Mouse (Mus musculus) embryonic facial prominence, embryonic 14.5 days (tissue): ENCODE results near the gene Camk1d. TPM values are rescaled to one million over a fixed set of nuclear protein-coding genes. Genes with fewer than 3 reads are reported as not detected.
"Not testable (repeated sequence)": the region's sequence is repeated elsewhere in the genome, so short reads cannot be mapped to it uniquely, and the experiment has no call there.

ENCODE experiments used
- ATAC-seq: fragments of 200-750 bp; cut with Nextera tagmentation; 2 replicates; pipeline ENCODE4 v1.8.0; 2017; ENCODE audit warnings: low read depth, moderate number of reproducible peaks, moderate TSS enrichment
- DNase-seq: peaks from one replicate; pipeline ENCODE4 v3.0.0-alpha.2; 2015; ENCODE audit warnings: low spot score
- H3K27ac ChIP-seq: fragments of 300-500 bp; sonication (generic); replicated peaks from 2 replicates; pipeline ENCODE4 v1.5.1; 2014; ENCODE audit warnings: low read depth, mild to moderate bottlenecking, low read length, moderate library complexity
- H3K27me3 ChIP-seq: fragments of 300-500 bp; sonication (generic); replicated peaks from 2 replicates; pipeline ENCODE4 v1.6.1; 2014; ENCODE audit warnings: low read length; ENCODE audit not compliant: control insufficient read depth, insufficient read depth
- H3K36me3 ChIP-seq: fragments of 300-500 bp; sonication (generic); 2 replicates; pipeline ENCODE4 v1.6.1; 2014; ENCODE audit warnings: low read length, mixed read lengths; ENCODE audit not compliant: control insufficient read depth, insufficient read depth
- H3K4me1 ChIP-seq: fragments of 300-500 bp; sonication (generic); 2 replicates; pipeline ENCODE4 v1.6.1; 2014; ENCODE audit warnings: antibody characterized with exemption, low read length; ENCODE audit not compliant: control insufficient read depth, insufficient read depth
- H3K4me2 ChIP-seq: fragments of 300-500 bp; sonication (generic); 2 replicates; pipeline ENCODE4 v1.6.1; 2014; ENCODE audit warnings: low read depth, mild to moderate bottlenecking, low read length, moderate library complexity, mixed read lengths
- H3K4me3 ChIP-seq: fragments of 300-500 bp; sonication (generic); 2 replicates; pipeline ENCODE4 v1.5.1; 2014; ENCODE audit warnings: low read depth, mild to moderate bottlenecking, low read length
- H3K9ac ChIP-seq: fragments of 300-500 bp; sonication (generic); 2 replicates; pipeline ENCODE4 v1.6.1; 2014; ENCODE audit warnings: low read depth, mild to moderate bottlenecking, low read length, moderate library complexity, mixed read lengths
- H3K9me3 ChIP-seq: fragments of 300-500 bp; sonication (generic); 2 replicates; pipeline ENCODE4 v1.6.1; 2016; ENCODE audit warnings: low read length; ENCODE audit not compliant: control insufficient read depth
- WGBS: fragments of 180-500 bp; shearing (Covaris S2); extraction: QIAGEN DNeasy Blood & Tissue Kit; methylation state at CpG from one replicate; pipeline ENCODE4 v1.1.7; 2014; 5-methylcytosine and 5-hydroxymethylcytosine counted together
- polyA plus RNA-seq: library from polyadenylated mRNA; unstranded; fragments of >200 nt; fragmentation: Nextera tagmentation; extraction: Ambion mirVana; gene quantifications from 2 replicates; pipeline ENCODE4 v1.2.1, GENCODE M21; 2014

The Camk1d gene
- polyA plus RNA-seq, 1 experiment from 2014 or later: 6.2 TPM

- Histone ChIP-seq H3K4me1 (no peaks in the 10 kb centered on the region), H3K4me2 (no peak overlapping the region), H3K4me3 (no peak overlapping the region), H3K27ac (peak overlapping the region; percentile 16; the same call in 1 of the 2 replicates), H3K9ac (no peak overlapping the region), H3K36me3 (no peaks in the 10 kb centered on the region), H3K9me3 (peaks cover 8% of the 10 kb centered on the region; the same call in 1 of the 2 replicates), H3K27me3 (no peaks in the 10 kb centered on the region)
- ATAC-seq (peak; percentile 80), DNase-seq (peak; percentile 87)
- WGBS: 61% methylated on average over 5 of the region's 5 CpGs
Observed at GRCm38 (mm10) chr2:5286189-5287043, 427.9 kb downstream of the Camk1d start.

- 61% methylated on average over 5 of the region's 5 CpGs for whole genome bisulfite sequencing
- Histone ChIP-seq H3K4me1 (no peaks in the 10 kb centered on the region), H3K27ac (no peak overlapping the region), H3K9ac (no peak overlapping the region), H3K27me3 (no peaks in the 10 kb centered on the region), H3K4me2 (no peak overlapping the region), H3K4me3 (no peak overlapping the region), H3K9me3 (peaks cover 8% of the 10 kb centered on the region; the same call in 1 of the 2 replicates), H3K36me3 (no peaks in the 10 kb centered on the region)
- DNase-seq (no peak), ATAC-seq (no peak)
Observed at GRCm38 (mm10) chr2:5284351-5284750, 430.0 kb downstream of the Camk1d start.

GRCm38 (mm10) chr2:5282623-5283022 is 431.7 kb downstream of the Camk1d start:
- H3K4me1 ChIP-seq: no peaks in the 10 kb centered on the region
- H3K9ac ChIP-seq: no peak overlapping the region
- no peak overlapping the region for H3K4me2 ChIP-seq
- no peak overlapping the region for H3K27ac ChIP-seq
- H3K4me3 ChIP-seq: no peak overlapping the region
- no peaks in the 10 kb centered on the region for H3K36me3 ChIP-seq
- no peak for DNase-seq
- H3K9me3 ChIP-seq: peaks cover 8% of the 10 kb centered on the region; the same call in 1 of the 2 replicates
- ATAC-seq: no peak
- H3K27me3 ChIP-seq: no peaks in the 10 kb centered on the region
- WGBS: 72% methylated on average over 4 of the region's 4 CpGs

- H3K4me3 ChIP-seq: no peak overlapping the region
- H3K4me2 ChIP-seq: no peak overlapping the region
- H3K9ac ChIP-seq: no peak overlapping the region
- no peaks in the 10 kb centered on the region for H3K9me3 ChIP-seq
- H3K36me3 ChIP-seq: no peaks in the 10 kb centered on the region
- ATAC-seq: no peak
- 40% methylated on average over 2 of the region's 2 CpGs for whole genome bisulfite sequencing
- H3K4me1 ChIP-seq: no peaks in the 10 kb centered on the region
- no peaks in the 10 kb centered on the region for H3K27me3 ChIP-seq
- peak; percentile 38 for DNase-seq
- H3K27ac ChIP-seq: no peak overlapping the region
Observed at GRCm38 (mm10) chr2:5267980-5268379, 446.3 kb downstream of the Camk1d start.

GRCm38 (mm10) chr2:5262279-5262678 is 452.0 kb downstream of the Camk1d start:
- Histone ChIP-seq H3K4me2 (no peak overlapping the region), H3K9me3 (0 out of 2 replicates have a peak, but pooled peaks cover 6% of the 10 kb centered on the region), H3K4me3 (no peak overlapping the region), H3K4me1 (no peaks in the 10 kb centered on the region), H3K9ac (no peak overlapping the region), H3K36me3 (no peaks in the 10 kb centered on the region), H3K27ac (no peak overlapping the region), H3K27me3 (no peaks in the 10 kb centered on the region)
- DNase-seq (no peak), ATAC-seq (no peak)
- WGBS: 79% methylated on average over 2 of the region's 2 CpGs

DNA sequence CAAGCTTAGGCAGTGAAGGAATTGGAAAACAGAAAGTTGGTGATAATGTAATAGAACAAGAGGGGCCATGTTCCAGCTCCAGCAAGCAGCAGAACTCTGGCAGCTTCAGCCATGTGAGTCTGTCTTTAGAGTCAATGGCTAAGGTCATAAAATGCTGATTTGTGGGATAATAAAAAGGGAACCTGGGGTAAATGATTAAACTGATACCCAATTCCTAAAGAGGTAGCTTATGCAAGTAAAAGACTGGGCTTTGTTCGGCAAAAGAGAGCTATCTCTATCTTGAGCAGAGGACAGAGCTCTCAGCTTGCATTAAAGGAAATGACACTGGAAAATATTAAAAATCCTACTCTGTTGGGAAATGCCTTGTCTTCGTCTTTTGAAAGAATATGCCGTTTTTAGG is 456.1 kb downstream of the Camk1d start:
- Histone ChIP-seq H3K9ac (no peak overlapping the region), H3K4me3 (no peak overlapping the region), H3K36me3 (no peaks in the 10 kb centered on the region), H3K27ac (no peak overlapping the region), H3K4me2 (no peak overlapping the region), H3K9me3 (0 out of 2 replicates have a peak, but pooled peaks cover 8% of the 10 kb centered on the region), H3K27me3 (no peaks in the 10 kb centered on the region), H3K4me1 (no peaks in the 10 kb centered on the region)
- WGBS: 79% methylated on average over 3 of the region's 3 CpGs
- no peak for ATAC-seq
- DNase-seq: no peak

DNA sequence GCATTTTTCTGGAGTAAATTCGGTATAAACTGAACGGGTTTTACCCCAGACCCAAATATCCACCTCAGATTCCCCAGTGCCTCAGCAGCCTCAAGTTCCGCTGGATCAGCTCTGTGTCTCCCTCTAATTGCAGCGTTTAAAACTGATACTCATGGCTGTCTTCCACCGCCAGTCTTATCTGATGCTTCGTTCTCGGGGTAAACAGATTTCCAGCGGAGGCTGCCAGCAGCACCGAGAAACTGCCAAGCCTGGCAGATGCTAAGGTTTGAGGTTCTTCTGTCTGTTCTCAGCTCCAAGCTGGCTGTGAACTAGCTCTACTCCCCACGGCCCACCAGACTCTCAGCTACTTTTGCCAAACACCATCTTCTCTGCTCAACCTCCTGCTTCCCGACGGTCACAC is 464.3 kb downstream of the Camk1d start:
- Histone ChIP-seq H3K9ac (no peak overlapping the region), H3K36me3 (no peaks in the 10 kb centered on the region), H3K4me2 (no peak overlapping the region), H3K27me3 (no peaks in the 10 kb centered on the region), H3K9me3 (no peaks in the 10 kb centered on the region), H3K27ac (no peak overlapping the region), H3K4me3 (no peak overlapping the region), H3K4me1 (no peaks in the 10 kb centered on the region)
- WGBS: 42% methylated on average over 12 of the region's 12 CpGs
- ATAC-seq: no peak
- DNase-seq: peak; percentile 80

- not testable (repeated sequence) for H3K4me2 ChIP-seq, H3K4me3 ChIP-seq, H3K27ac ChIP-seq, H3K4me1 ChIP-seq, DNase-seq, ATAC-seq, H3K9me3 ChIP-seq, H3K27me3 ChIP-seq, H3K9ac ChIP-seq, H3K36me3 ChIP-seq
- 96% methylated on average over 6 of the region's 6 CpGs for WGBS
Observed at GRCm38 (mm10) chr2:5249199-5249598, 465.1 kb downstream of the Camk1d start.
